Mouse (Mus musculus): ENCODE measurements around the gene Tmco1. TPM values are rescaled to one million over a fixed set of nuclear protein-coding genes. Genes with fewer than 3 reads are reported as not detected.

Tmco1 gene
- polyA plus RNA-seq, 1 experiment: 59.8 TPM

- Histone ChIP-seq H3K79me3 (ENCODE audit: low read depth) (peaks cover 18% of the 10 kb centered on the region), H3K79me2 (ENCODE audit: control insufficient read depth, insufficient read depth) (peaks cover 39% of the 10 kb centered on the region), H3K36me3 (ENCODE audit: control insufficient read depth, insufficient read depth) (peaks cover 2% of the 10 kb centered on the region), H3K4me3 (ENCODE audit: insufficient read depth, poor library complexity, severe bottlenecking) (peak overlapping the region; percentile 91), H3K27me3 (ENCODE audit: control insufficient read depth, insufficient read depth, insufficient read length) (no peaks in the 10 kb centered on the region), H3ac (ENCODE audit: control insufficient read depth, insufficient read length, low read depth) (peak overlapping the region; percentile 60)
- no peak for TF ChIP-seq MAX (IDR thresholded peaks at IDR 0.05)
- TF ChIP-seq CEBPB (IDR thresholded peaks at IDR 0.05; ENCODE audit: low read depth): no peak
- TF ChIP-seq CTCF (IDR thresholded peaks at IDR 0.05; ENCODE audit: control insufficient read depth, insufficient read depth, insufficient read length): no peak
- no peak for TF ChIP-seq USF1 (IDR thresholded peaks at IDR 0.05; ENCODE audit: low read depth)
- no peak for TF ChIP-seq FOSL1 (IDR thresholded peaks at IDR 0.05; ENCODE audit: insufficient read depth, low read length, poor library complexity, severe bottlenecking)
- TF ChIP-seq MYOD1 (IDR thresholded peaks at IDR 0.05; ENCODE audit: control insufficient read depth, insufficient read length, low read depth): no peak
- no peak for TF ChIP-seq MYOG (IDR thresholded peaks at IDR 0.05; ENCODE audit: control insufficient read depth, extremely low read depth, insufficient read length)
These were observed 504 bp upstream of the Tmco1 start for GRCm38 (mm10) chr1:167307674-167308073.

- no peak for TF ChIP-seq CTCF (IDR thresholded peaks at IDR 0.05; ENCODE audit: control insufficient read depth, insufficient read depth, insufficient read length)
- no peak for TF ChIP-seq MYOG (IDR thresholded peaks at IDR 0.05; ENCODE audit: control insufficient read depth, extremely low read depth, insufficient read length)
- no peak for TF ChIP-seq FOSL1 (IDR thresholded peaks at IDR 0.05; ENCODE audit: insufficient read depth, low read length, poor library complexity, severe bottlenecking)
- no peak for TF ChIP-seq MYOD1 (IDR thresholded peaks at IDR 0.05; ENCODE audit: control insufficient read depth, insufficient read length, low read depth)
- no peak for TF ChIP-seq CEBPB (IDR thresholded peaks at IDR 0.05; ENCODE audit: low read depth)
- TF ChIP-seq MAX (IDR thresholded peaks at IDR 0.05): no peak
- TF ChIP-seq USF1 (IDR thresholded peaks at IDR 0.05; ENCODE audit: low read depth): no peak
- Histone ChIP-seq H3ac (ENCODE audit: control insufficient read depth, insufficient read length, low read depth) (no peak overlapping the region), H3K79me3 (ENCODE audit: low read depth) (peaks cover 18% of the 10 kb centered on the region), H3K36me3 (ENCODE audit: control insufficient read depth, insufficient read depth) (peaks cover 24% of the 10 kb centered on the region), H3K4me3 (ENCODE audit: insufficient read depth, poor library complexity, severe bottlenecking) (no peak overlapping the region), H3K79me2 (ENCODE audit: control insufficient read depth, insufficient read depth) (peaks cover 34% of the 10 kb centered on the region), H3K27me3 (ENCODE audit: control insufficient read depth, insufficient read depth, insufficient read length) (no peaks in the 10 kb centered on the region)
These were observed 4.2 kb downstream of the Tmco1 start for GRCm38 (mm10) chr1:167312367-167312766.

GRCm38 (mm10) chr1:167313220-167313619 lies 5.0 kb downstream of the Tmco1 start:
- TF ChIP-seq MAX (IDR thresholded peaks at IDR 0.05) (no peak), CTCF (IDR thresholded peaks at IDR 0.05; ENCODE audit: control insufficient read depth, insufficient read depth, insufficient read length) (no peak), FOSL1 (IDR thresholded peaks at IDR 0.05; ENCODE audit: insufficient read depth, low read length, poor library complexity, severe bottlenecking) (no peak), MYOG (IDR thresholded peaks at IDR 0.05; ENCODE audit: control insufficient read depth, extremely low read depth, insufficient read length) (no peak), MYOD1 (IDR thresholded peaks at IDR 0.05; ENCODE audit: control insufficient read depth, insufficient read length, low read depth) (no peak), CEBPB (IDR thresholded peaks at IDR 0.05; ENCODE audit: low read depth) (no peak), USF1 (IDR thresholded peaks at IDR 0.05; ENCODE audit: low read depth) (no peak)
- no peak overlapping the region for H3ac ChIP-seq (ENCODE audit: control insufficient read depth, insufficient read length, low read depth)
- no peaks in the 10 kb centered on the region for H3K27me3 ChIP-seq (ENCODE audit: control insufficient read depth, insufficient read depth, insufficient read length)
- H3K79me2 ChIP-seq (ENCODE audit: control insufficient read depth, insufficient read depth): peaks cover 26% of the 10 kb centered on the region
- H3K36me3 ChIP-seq (ENCODE audit: control insufficient read depth, insufficient read depth): peaks cover 32% of the 10 kb centered on the region
- peaks cover 14% of the 10 kb centered on the region for H3K79me3 ChIP-seq (ENCODE audit: low read depth)
- H3K4me3 ChIP-seq (ENCODE audit: insufficient read depth, poor library complexity, severe bottlenecking): no peak overlapping the region

GRCm38 (mm10) chr1:167321691-167322090 lies 13.5 kb downstream of the Tmco1 start:
- peaks cover 72% of the 10 kb centered on the region for H3K36me3 ChIP-seq (ENCODE audit: control insufficient read depth, insufficient read depth)
- TF ChIP-seq MYOD1 (IDR thresholded peaks at IDR 0.05; ENCODE audit: control insufficient read depth, insufficient read length, low read depth) (no peak), USF1 (IDR thresholded peaks at IDR 0.05; ENCODE audit: low read depth) (no peak), CTCF (IDR thresholded peaks at IDR 0.05; ENCODE audit: control insufficient read depth, insufficient read depth, insufficient read length) (no peak), MYOG (IDR thresholded peaks at IDR 0.05; ENCODE audit: control insufficient read depth, extremely low read depth, insufficient read length) (no peak), CEBPB (IDR thresholded peaks at IDR 0.05; ENCODE audit: low read depth) (no peak), MAX (IDR thresholded peaks at IDR 0.05) (no peak), FOSL1 (IDR thresholded peaks at IDR 0.05; ENCODE audit: insufficient read depth, low read length, poor library complexity, severe bottlenecking) (no peak)
- no peak overlapping the region for H3ac ChIP-seq (ENCODE audit: control insufficient read depth, insufficient read length, low read depth)
- no peak overlapping the region for H3K4me3 ChIP-seq (ENCODE audit: insufficient read depth, poor library complexity, severe bottlenecking)
- no peaks in the 10 kb centered on the region for H3K79me3 ChIP-seq (ENCODE audit: low read depth)
- no peaks in the 10 kb centered on the region for H3K79me2 ChIP-seq (ENCODE audit: control insufficient read depth, insufficient read depth)
- no peaks in the 10 kb centered on the region for H3K27me3 ChIP-seq (ENCODE audit: control insufficient read depth, insufficient read depth, insufficient read length)

GRCm38 (mm10) chr1:167328776-167329175 lies 20.6 kb downstream of the Tmco1 start:
- Histone ChIP-seq H3K27me3 (ENCODE audit: control insufficient read depth, insufficient read depth, insufficient read length) (no peaks in the 10 kb centered on the region), H3K4me3 (ENCODE audit: insufficient read depth, poor library complexity, severe bottlenecking) (no peak overlapping the region), H3ac (ENCODE audit: control insufficient read depth, insufficient read length, low read depth) (no peak overlapping the region), H3K36me3 (ENCODE audit: control insufficient read depth, insufficient read depth) (peaks cover 67% of the 10 kb centered on the region), H3K79me3 (ENCODE audit: low read depth) (no peaks in the 10 kb centered on the region), H3K79me2 (ENCODE audit: control insufficient read depth, insufficient read depth) (no peaks in the 10 kb centered on the region)
- TF ChIP-seq USF1 (IDR thresholded peaks at IDR 0.05; ENCODE audit: low read depth) (no peak), CEBPB (IDR thresholded peaks at IDR 0.05; ENCODE audit: low read depth) (no peak), MYOG (IDR thresholded peaks at IDR 0.05; ENCODE audit: control insufficient read depth, extremely low read depth, insufficient read length) (no peak), MYOD1 (IDR thresholded peaks at IDR 0.05; ENCODE audit: control insufficient read depth, insufficient read length, low read depth) (no peak), MAX (IDR thresholded peaks at IDR 0.05) (no peak), FOSL1 (IDR thresholded peaks at IDR 0.05; ENCODE audit: insufficient read depth, low read length, poor library complexity, severe bottlenecking) (no peak), CTCF (IDR thresholded peaks at IDR 0.05; ENCODE audit: control insufficient read depth, insufficient read depth, insufficient read length) (no peak)

- no peaks in the 10 kb centered on the region for H3K79me2 ChIP-seq (ENCODE audit: control insufficient read depth, insufficient read depth)
These were observed 22.9 kb downstream of the Tmco1 start for GRCm38 (mm10) chr1:167331106-167331505.

More at GRCm38 (mm10) chr1:167331106-167331505, 22.9 kb downstream of the Tmco1 start:
- Histone ChIP-seq H3ac (ENCODE audit: control insufficient read depth, insufficient read length, low read depth) (no peak overlapping the region), H3K4me3 (ENCODE audit: insufficient read depth, poor library complexity, severe bottlenecking) (no peak overlapping the region), H3K36me3 (ENCODE audit: control insufficient read depth, insufficient read depth) (peaks cover 59% of the 10 kb centered on the region), H3K79me3 (ENCODE audit: low read depth) (no peaks in the 10 kb centered on the region), H3K27me3 (ENCODE audit: control insufficient read depth, insufficient read depth, insufficient read length) (no peaks in the 10 kb centered on the region)
- TF ChIP-seq USF1 (IDR thresholded peaks at IDR 0.05; ENCODE audit: low read depth): no peak
- no peak for TF ChIP-seq MYOG (IDR thresholded peaks at IDR 0.05; ENCODE audit: control insufficient read depth, extremely low read depth, insufficient read length)
- no peak for TF ChIP-seq CTCF (IDR thresholded peaks at IDR 0.05; ENCODE audit: control insufficient read depth, insufficient read depth, insufficient read length)
- TF ChIP-seq MYOD1 (IDR thresholded peaks at IDR 0.05; ENCODE audit: control insufficient read depth, insufficient read length, low read depth): no peak
- no peak for TF ChIP-seq CEBPB (IDR thresholded peaks at IDR 0.05; ENCODE audit: low read depth)
- no peak for TF ChIP-seq FOSL1 (IDR thresholded peaks at IDR 0.05; ENCODE audit: insufficient read depth, low read length, poor library complexity, severe bottlenecking)
- no peak for TF ChIP-seq MAX (IDR thresholded peaks at IDR 0.05)

All from C2C12 (cell line).